Mouse (Mus musculus) intestine, postnatal 0 days (tissue): ENCODE measurements around the gene Schip1. TPM values are rescaled to one million over a fixed set of nuclear protein-coding genes. Genes with fewer than 3 reads are reported as not detected.

ENCODE experiments used
- ATAC-seq: fragments of 200-750 bp; cut with Nextera tagmentation; 2 replicates; pipeline ENCODE4 v1.8.0; 2017; ENCODE audit warnings: mild to moderate bottlenecking, moderate TSS enrichment, moderate library complexity
- H3K27ac ChIP-seq: fragments of 300-500 bp; sonication (generic); 2 replicates; pipeline ENCODE4 v1.5.1; 2014; ENCODE audit warnings: mild to moderate bottlenecking, low read depth, low read length, moderate library complexity
- H3K27me3 ChIP-seq: fragments of 300-500 bp; sonication (generic); replicated peaks from 2 replicates; pipeline ENCODE4 v1.6.1; 2014; ENCODE audit warnings: low read length, mixed read lengths; ENCODE audit not compliant: control insufficient read depth, insufficient read depth
- H3K36me3 ChIP-seq: fragments of 300-500 bp; sonication (generic); 2 replicates; pipeline ENCODE4 v1.6.1; 2014; ENCODE audit warnings: mild to moderate bottlenecking, moderate library complexity; ENCODE audit not compliant: control insufficient read depth, insufficient read depth
- H3K4me1 ChIP-seq: fragments of 300-500 bp; sonication (generic); replicated peaks from 2 replicates; pipeline ENCODE4 v1.6.1; 2014; ENCODE audit warnings: antibody characterized with exemption, low read length, mixed read lengths; ENCODE audit not compliant: control insufficient read depth, insufficient read depth
- H3K4me2 ChIP-seq: fragments of 300-500 bp; sonication (generic); replicated peaks from 2 replicates; pipeline ENCODE4 v1.6.1; 2014; ENCODE audit warnings: low read depth, mild to moderate bottlenecking, moderate library complexity
- H3K4me3 ChIP-seq: fragments of 300-500 bp; sonication (generic); 2 replicates; pipeline ENCODE4 v1.5.1; 2014; ENCODE audit warnings: low read depth, low read length
- H3K9ac ChIP-seq: fragments of 300-500 bp; sonication (generic); 2 replicates; pipeline ENCODE4 v1.6.1; 2014; ENCODE audit warnings: mild to moderate bottlenecking, low read depth, low read length
- H3K9me3 ChIP-seq: fragments of 300-500 bp; sonication (generic); 2 replicates; pipeline ENCODE4 v1.6.1; 2016; ENCODE audit warnings: mixed run types; ENCODE audit not compliant: control insufficient read depth
- CTCF ChIP-seq: sonication (generic); IDR thresholded peaks from 2 replicates; pipeline ENCODE4 v1.5.1; 2016; ENCODE audit warnings: low read depth, mild to moderate bottlenecking, control low read depth, antibody characterized with exemption, moderate library complexity
- WGBS: fragments of 180-500 bp; shearing (Covaris S2); extraction: QIAGEN DNeasy Blood & Tissue Kit; methylation state at CpG from one replicate; pipeline ENCODE4 v1.1.7; 2014; 5-methylcytosine and 5-hydroxymethylcytosine counted together
- polyA plus RNA-seq: library from polyadenylated mRNA; unstranded; fragments of >200 nt; fragmentation: Nextera tagmentation; extraction: Ambion mirVana; gene quantifications from 2 replicates; pipeline ENCODE4 v1.2.1, GENCODE M21; 2015

Schip1 gene
- polyA plus RNA-seq, 1 experiment from 2014 or later = 24.2 TPM

DNA sequence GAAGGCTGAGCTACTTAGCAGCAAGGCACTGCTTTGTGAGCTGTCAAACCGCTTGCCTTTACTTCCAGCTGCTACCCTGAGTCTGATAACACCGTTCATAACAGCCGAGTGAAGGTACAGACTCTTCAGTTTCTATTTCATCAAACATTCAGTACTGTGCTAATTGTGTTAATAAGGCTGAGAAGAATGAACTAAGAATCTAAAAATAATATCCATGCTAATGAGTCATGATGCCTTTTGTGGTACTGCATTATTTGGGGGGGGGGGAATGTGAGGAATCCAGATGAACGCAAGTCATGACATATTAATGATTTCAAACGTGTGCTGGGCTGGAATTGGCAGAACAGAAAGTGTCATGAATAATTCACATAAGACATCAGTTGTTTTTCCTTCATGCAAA, 341.1 kb downstream of the Schip1 start:
- ATAC-seq = no peak
- Histone ChIP-seq H3K27me3 (no peaks in the 10 kb centered on the region), H3K9me3 (no peaks in the 10 kb centered on the region), H3K4me3 (no peak overlapping the region), H3K36me3 (no peaks in the 10 kb centered on the region), H3K4me2 (no peak overlapping the region), H3K9ac (no peak overlapping the region), H3K4me1 (no peaks in the 10 kb centered on the region), H3K27ac (no peak overlapping the region)
- WGBS = 71% methylated on average over 5 of the region's 5 CpGs
- TF ChIP-seq CTCF = no peak

DNA sequence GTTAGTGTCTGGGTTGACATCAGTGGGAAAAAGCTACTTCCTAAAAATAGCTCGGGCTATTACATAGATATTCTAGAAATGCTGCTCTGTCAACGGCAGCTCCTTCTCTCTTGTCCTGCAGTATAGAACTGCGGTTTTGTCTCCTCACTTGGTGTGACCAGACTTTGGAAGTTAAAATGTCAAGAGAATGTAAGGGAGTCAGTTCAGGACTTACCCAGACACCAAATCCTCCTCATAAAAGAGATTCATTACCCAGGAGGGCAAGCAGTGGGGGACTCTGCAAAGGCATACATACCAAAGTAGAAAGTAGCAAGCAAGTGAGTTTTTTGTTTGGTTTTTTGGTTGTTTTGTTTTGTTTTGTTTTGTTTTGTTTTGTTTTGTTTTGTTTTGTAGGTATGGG, 347.7 kb downstream of the Schip1 start:
- no peak for TF ChIP-seq CTCF
- H3K27ac ChIP-seq = no peak overlapping the region
- H3K4me3 ChIP-seq = no peak overlapping the region
- no peak overlapping the region for H3K4me2 ChIP-seq
- H3K9ac ChIP-seq = no peak overlapping the region
- no peaks in the 10 kb centered on the region for H3K36me3 ChIP-seq
- no peaks in the 10 kb centered on the region for H3K4me1 ChIP-seq
- H3K9me3 ChIP-seq = no peaks in the 10 kb centered on the region
- 65% methylated on average over 3 of the region's 3 CpGs for WGBS
- no peak for ATAC-seq
- H3K27me3 ChIP-seq = no peaks in the 10 kb centered on the region

DNA sequence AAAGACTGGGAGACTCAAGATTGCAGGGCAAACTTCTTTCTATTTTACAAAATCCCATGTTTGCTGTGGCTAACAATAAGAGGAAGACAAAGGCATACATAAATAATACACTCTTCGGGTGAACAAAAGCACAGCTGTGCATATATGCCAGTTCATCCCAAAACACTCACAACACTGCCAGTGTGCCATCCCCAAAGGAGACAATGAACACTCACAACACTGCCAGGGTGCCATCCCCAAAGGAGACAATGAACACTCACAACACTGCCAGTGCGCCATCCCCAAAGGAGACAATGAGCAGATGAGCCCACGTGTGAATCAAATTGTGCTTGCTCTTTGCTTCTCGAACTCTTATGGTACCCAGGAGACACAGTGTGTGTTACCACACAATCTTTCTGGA, 355.2 kb downstream of the Schip1 start:
- Histone ChIP-seq H3K27ac (no peak overlapping the region), H3K27me3 (no peaks in the 10 kb centered on the region)
- 88% methylated on average over 4 of the region's 4 CpGs for WGBS

DNA sequence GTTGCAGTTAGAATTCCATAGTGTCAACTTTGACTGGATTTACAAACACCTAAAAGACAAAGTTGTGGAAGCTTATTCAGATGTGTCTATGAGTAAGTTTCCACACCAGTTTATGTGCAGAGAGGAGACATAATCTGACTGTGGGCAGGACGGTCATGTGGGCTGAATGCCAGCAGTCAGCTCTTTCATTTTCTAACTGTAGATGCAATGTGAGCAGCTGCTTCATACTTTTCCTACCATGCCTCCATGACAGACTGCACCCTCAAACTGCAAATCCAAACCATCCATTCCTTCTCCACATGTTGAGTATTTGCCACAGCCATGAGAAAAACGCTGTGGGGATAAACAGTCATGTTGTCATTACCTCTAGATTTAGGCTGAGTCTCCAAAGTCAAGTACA, 356.3 kb downstream of the Schip1 start:
- TF ChIP-seq CTCF = no peak

More for the DNA sequence above, 355.2 kb downstream of the Schip1 start:
- no peak for ATAC-seq
- no peaks in the 10 kb centered on the region for H3K36me3 ChIP-seq
- no peaks in the 10 kb centered on the region for H3K4me1 ChIP-seq
- H3K4me2 ChIP-seq = no peak overlapping the region
- no peak for TF ChIP-seq CTCF
- H3K4me3 ChIP-seq = no peak overlapping the region
- no peaks in the 10 kb centered on the region for H3K9me3 ChIP-seq
- H3K9ac ChIP-seq = no peak overlapping the region

DNA sequence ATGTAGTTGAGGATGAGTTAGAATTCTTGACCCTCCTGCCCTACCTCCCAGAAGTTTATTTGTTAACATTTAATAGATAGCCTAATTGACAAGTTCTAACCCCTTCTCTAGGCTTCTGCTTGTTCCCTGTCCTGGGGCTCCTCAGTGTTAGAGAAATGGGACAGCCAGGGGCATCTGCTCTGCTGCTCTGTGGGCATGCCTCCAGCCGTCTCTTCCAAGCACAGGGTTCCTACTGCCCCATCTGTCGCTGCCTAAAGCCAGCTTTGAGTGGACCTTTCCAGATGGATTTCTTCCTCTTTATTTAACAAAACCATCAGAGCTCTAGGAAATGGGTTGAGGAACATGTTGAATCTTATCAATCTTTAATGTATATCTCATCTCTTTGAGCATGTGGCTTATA, 357.2 kb downstream of the Schip1 start:
- no peaks in the 10 kb centered on the region for H3K36me3 ChIP-seq
- no peak for ATAC-seq
- no peaks in the 10 kb centered on the region for H3K27me3 ChIP-seq
- no peak overlapping the region for H3K4me2 ChIP-seq
- H3K4me1 ChIP-seq = no peaks in the 10 kb centered on the region
- no peaks in the 10 kb centered on the region for H3K9me3 ChIP-seq
- no peak overlapping the region for H3K9ac ChIP-seq
- no peak for TF ChIP-seq CTCF
- no peak overlapping the region for H3K27ac ChIP-seq
- no peak overlapping the region for H3K4me3 ChIP-seq
- WGBS = 84% methylated on average over 2 of the region's 2 CpGs

More for the DNA sequence above, 356.3 kb downstream of the Schip1 start:
- H3K27ac ChIP-seq = no peak overlapping the region
- no peak for ATAC-seq
- H3K4me2 ChIP-seq = no peak overlapping the region
- H3K9ac ChIP-seq = no peak overlapping the region
- H3K36me3 ChIP-seq = no peaks in the 10 kb centered on the region
- no peaks in the 10 kb centered on the region for H3K4me1 ChIP-seq
- H3K9me3 ChIP-seq = no peaks in the 10 kb centered on the region
- no peaks in the 10 kb centered on the region for H3K27me3 ChIP-seq
- WGBS = 64% methylated on average over 2 of the region's 2 CpGs
- H3K4me3 ChIP-seq = no peak overlapping the region

DNA sequence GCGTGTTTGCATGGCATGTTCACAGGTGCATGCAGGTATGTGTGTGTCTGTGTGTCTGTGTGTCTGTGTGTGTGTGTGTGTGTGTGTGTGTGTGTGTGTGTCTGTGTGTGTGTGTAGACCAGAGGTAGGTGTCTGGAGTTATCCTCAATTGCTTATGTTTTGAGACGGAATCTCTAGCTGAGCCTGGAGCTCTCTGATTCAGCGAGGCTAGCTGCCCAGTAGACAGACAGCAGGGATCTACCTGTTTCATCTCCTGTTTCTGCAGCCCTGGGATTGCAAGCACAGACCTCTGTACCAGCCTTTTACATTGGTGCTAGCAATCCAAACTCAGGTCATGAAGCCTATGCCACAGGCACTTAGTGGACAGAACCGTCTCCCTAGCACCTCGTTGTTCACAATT, 363.5 kb downstream of the Schip1 start:
- 84% methylated on average over 5 of the region's 5 CpGs for WGBS
- no peak for ATAC-seq

DNA sequence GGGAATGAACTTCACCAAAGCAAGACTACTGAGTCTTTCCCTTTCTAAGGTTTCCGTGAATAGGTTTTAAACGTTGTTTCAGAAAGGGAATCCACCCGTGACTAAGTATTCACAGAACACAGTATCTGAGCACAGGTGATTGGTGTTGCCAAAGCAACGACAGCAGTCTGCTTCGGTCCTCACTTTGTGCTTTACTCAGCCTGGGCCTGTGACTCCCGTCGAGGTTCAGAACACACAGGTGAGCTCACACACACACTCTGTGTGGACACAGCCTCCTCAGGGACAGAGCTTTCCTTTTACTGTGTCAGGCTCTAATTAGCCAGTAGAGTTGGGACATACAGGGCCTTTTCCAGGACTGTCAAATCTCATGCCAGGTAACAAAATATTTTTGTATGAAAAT, 369.8 kb downstream of the Schip1 start:
- no peaks in the 10 kb centered on the region for H3K36me3 ChIP-seq
- TF ChIP-seq CTCF = no peak
- no peak overlapping the region for H3K4me3 ChIP-seq
- ATAC-seq = no peak
- H3K4me2 ChIP-seq = no peak overlapping the region
- no peaks in the 10 kb centered on the region for H3K4me1 ChIP-seq
- H3K9ac ChIP-seq = no peak overlapping the region
- no peak overlapping the region for H3K27ac ChIP-seq
- H3K27me3 ChIP-seq = no peaks in the 10 kb centered on the region
- 76% methylated on average over 7 of the region's 7 CpGs for WGBS
- H3K9me3 ChIP-seq = no peaks in the 10 kb centered on the region

More for the DNA sequence above, 363.5 kb downstream of the Schip1 start:
- no peak for TF ChIP-seq CTCF
- Histone ChIP-seq H3K36me3 (no peaks in the 10 kb centered on the region), H3K27ac (no peak overlapping the region), H3K27me3 (no peaks in the 10 kb centered on the region), H3K9ac (no peak overlapping the region), H3K4me2 (no peak overlapping the region), H3K4me3 (no peak overlapping the region), H3K4me1 (no peaks in the 10 kb centered on the region), H3K9me3 (no peaks in the 10 kb centered on the region)
